Mouse (Mus musculus): Measurements from ENCODE around the gene Lrrc61. TPM values are rescaled to one million over a fixed set of nuclear protein-coding genes. Genes with fewer than 3 reads are reported as not detected.

The Lrrc61 gene
- polyA plus RNA-seq, 1 experiment from 2014 or later: 8.2 TPM

DNA sequence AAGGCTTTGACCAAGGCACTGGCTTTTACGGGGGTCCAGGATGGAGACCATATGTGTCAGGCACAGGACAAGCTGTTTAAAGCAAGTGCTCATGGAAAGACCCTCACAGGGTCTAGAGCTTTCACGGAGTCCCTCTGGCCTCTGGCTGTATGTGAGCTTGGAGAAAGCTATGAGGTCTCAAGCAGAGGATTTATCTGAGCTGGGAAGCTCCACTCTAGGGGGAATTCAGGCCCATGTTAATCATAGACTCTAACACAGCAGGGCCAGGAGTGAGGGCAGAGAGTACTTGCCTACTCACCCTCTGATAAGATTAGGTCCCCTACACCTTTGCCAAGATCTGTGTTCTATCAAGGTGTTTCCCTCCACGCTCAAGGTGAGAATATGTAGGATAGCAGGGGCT is 12.0 kb upstream of the Lrrc61 start:
- Histone ChIP-seq H3K9me3 (replicated peaks; ENCODE audit: control insufficient read depth, low read length) (no peaks in the 10 kb centered on the region), H3K27ac (ENCODE audit: low read length) (no peak overlapping the region), H3K36me3 (ENCODE audit: control insufficient read depth, insufficient read depth) (no peaks in the 10 kb centered on the region), H3K4me2 (ENCODE audit: low read depth, low read length) (no peak overlapping the region), H3K4me1 (ENCODE audit: control insufficient read depth, insufficient read depth, low read length) (no peaks in the 10 kb centered on the region), H3K9ac (ENCODE audit: low read length) (no peak overlapping the region), H3K27me3 (ENCODE audit: control insufficient read depth, insufficient read depth, low read length) (0 out of 2 replicates have a peak, but pooled peaks cover 2% of the 10 kb centered on the region), H3K4me3 (ENCODE audit: low read length) (no peak overlapping the region)
- 78% methylated on average over 3 of the region's 3 CpGs for WGBS
- no peak for ATAC-seq (replicated peaks; ENCODE audit: extremely low read depth, insufficient read depth, low FRiP score)

DNA sequence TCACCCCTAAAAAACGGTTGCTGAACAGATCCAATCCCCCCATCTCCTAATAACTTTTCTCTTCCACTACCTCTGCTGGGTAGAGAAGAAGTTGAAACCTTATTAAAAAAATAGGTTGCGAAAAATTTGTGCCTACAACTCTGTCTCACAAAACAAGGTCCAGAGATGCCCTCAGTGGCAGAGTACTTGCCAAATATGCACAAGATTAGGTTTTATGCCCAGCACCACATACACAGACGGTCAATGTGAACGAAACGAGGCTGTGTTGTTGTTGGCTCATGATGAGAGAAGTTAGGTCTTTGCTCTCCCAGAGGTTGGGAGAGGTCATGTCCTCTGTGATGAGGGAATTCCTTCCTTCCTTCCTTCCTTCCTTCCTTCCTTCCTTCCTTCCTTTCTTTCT is 9.3 kb upstream of the Lrrc61 start:
- Histone ChIP-seq H3K4me3 (ENCODE audit: low read length) (no peak overlapping the region), H3K27me3 (ENCODE audit: control insufficient read depth, insufficient read depth, low read length) (0 out of 2 replicates have a peak, but pooled peaks cover 2% of the 10 kb centered on the region), H3K9me3 (replicated peaks; ENCODE audit: control insufficient read depth, low read length) (no peaks in the 10 kb centered on the region), H3K4me1 (ENCODE audit: control insufficient read depth, insufficient read depth, low read length) (no peaks in the 10 kb centered on the region), H3K4me2 (ENCODE audit: low read depth, low read length) (no peak overlapping the region), H3K9ac (ENCODE audit: low read length) (no peak overlapping the region), H3K27ac (ENCODE audit: low read length) (no peak overlapping the region), H3K36me3 (ENCODE audit: control insufficient read depth, insufficient read depth) (no peaks in the 10 kb centered on the region)
- no peak for ATAC-seq (replicated peaks; ENCODE audit: extremely low read depth, insufficient read depth, low FRiP score)
- 57% methylated on average over 5 of the region's 5 CpGs for WGBS

DNA sequence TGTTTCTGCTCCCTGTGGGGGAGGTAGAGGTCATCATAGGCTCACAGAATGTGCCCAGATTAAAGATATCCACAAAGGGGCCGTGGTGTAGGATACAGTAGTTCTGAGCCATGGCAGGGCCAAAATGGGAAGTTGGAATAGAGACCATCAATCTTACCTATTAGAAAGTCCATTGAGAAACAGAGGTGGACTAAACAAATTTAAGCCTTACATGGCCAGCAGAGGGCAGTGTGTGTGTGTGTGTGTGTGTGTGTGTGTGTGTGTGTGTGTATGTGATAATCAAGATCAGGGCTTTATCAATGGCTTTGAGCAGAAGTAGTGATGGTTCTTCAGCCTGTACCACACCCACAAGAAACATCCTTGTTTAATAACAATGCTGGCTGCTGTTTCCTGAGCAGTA is 8.3 kb upstream of the Lrrc61 start:
- Histone ChIP-seq H3K4me2 (ENCODE audit: low read depth, low read length) (no peak overlapping the region), H3K4me3 (ENCODE audit: low read length) (no peak overlapping the region), H3K27me3 (ENCODE audit: control insufficient read depth, insufficient read depth, low read length) (0 out of 2 replicates have a peak, but pooled peaks cover 2% of the 10 kb centered on the region), H3K36me3 (ENCODE audit: control insufficient read depth, insufficient read depth) (no peaks in the 10 kb centered on the region), H3K27ac (ENCODE audit: low read length) (no peak overlapping the region), H3K9me3 (replicated peaks; ENCODE audit: control insufficient read depth, low read length) (no peaks in the 10 kb centered on the region), H3K4me1 (ENCODE audit: control insufficient read depth, insufficient read depth, low read length) (no peaks in the 10 kb centered on the region), H3K9ac (ENCODE audit: low read length) (no peak overlapping the region)
- 30% methylated on average over 1 of the region's 1 CpGs for WGBS
- no peak for ATAC-seq (replicated peaks; ENCODE audit: extremely low read depth, insufficient read depth, low FRiP score)

DNA sequence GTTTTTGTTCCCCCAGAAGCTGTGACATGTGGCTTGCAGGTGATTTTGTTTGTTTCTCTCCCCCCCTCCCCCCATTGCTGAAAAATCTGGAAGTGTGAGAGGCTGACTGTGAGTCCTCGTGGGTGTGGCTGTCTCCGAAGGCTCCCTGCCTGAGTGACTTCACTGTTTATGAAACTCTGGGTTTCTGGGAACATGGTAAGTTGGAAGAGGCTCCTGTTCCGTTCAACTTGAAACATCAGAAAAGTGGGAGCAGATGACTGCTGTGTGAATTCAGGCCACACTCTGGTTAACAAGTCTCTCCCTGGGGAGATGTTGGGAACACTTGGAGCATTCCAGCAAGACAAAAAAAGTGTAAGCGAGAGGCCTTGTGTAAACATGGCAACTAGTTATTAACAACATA is 7.7 kb upstream of the Lrrc61 start:
- H3K9me3 ChIP-seq (replicated peaks; ENCODE audit: control insufficient read depth, low read length): no peaks in the 10 kb centered on the region
- no peak overlapping the region for H3K4me3 ChIP-seq (ENCODE audit: low read length)
- H3K27me3 ChIP-seq (ENCODE audit: control insufficient read depth, insufficient read depth, low read length): 0 out of 2 replicates have a peak, but pooled peaks cover 2% of the 10 kb centered on the region
- no peaks in the 10 kb centered on the region for H3K36me3 ChIP-seq (ENCODE audit: control insufficient read depth, insufficient read depth)
- no peak overlapping the region for H3K27ac ChIP-seq (ENCODE audit: low read length)
- WGBS: 53% methylated on average over 4 of the region's 4 CpGs
- no peaks in the 10 kb centered on the region for H3K4me1 ChIP-seq (ENCODE audit: control insufficient read depth, insufficient read depth, low read length)
- no peak for ATAC-seq (replicated peaks; ENCODE audit: extremely low read depth, insufficient read depth, low FRiP score)
- no peak overlapping the region for H3K9ac ChIP-seq (ENCODE audit: low read length)
- no peak overlapping the region for H3K4me2 ChIP-seq (ENCODE audit: low read depth, low read length)

DNA sequence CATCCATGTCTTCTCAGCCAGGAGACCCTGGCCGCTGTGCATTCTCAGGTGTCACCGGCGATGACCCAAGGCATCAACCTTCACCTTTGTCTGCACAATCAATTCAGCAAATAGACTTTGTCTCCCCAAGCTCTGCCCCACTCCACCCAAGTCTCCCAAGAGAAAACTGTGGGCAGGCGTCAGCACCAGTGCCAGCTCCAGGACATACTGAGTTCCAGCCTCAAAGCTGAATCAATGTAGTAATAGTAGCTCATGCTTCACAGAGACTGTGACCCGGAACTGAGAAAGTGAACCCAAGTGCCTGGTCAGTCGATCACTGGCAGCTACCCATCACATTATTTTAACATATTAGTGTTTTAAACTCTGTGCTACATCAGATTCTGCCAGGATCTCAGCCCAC is 6.3 kb upstream of the Lrrc61 start:
- no peak for ATAC-seq (replicated peaks; ENCODE audit: extremely low read depth, insufficient read depth, low FRiP score)
- H3K27ac ChIP-seq (ENCODE audit: low read length): no peak overlapping the region
- no peaks in the 10 kb centered on the region for H3K9me3 ChIP-seq (replicated peaks; ENCODE audit: control insufficient read depth, low read length)
- no peak overlapping the region for H3K4me3 ChIP-seq (ENCODE audit: low read length)
- 81% methylated on average over 6 of the region's 6 CpGs for WGBS
- no peak overlapping the region for H3K9ac ChIP-seq (ENCODE audit: low read length)
- H3K4me1 ChIP-seq (ENCODE audit: control insufficient read depth, insufficient read depth, low read length): no peaks in the 10 kb centered on the region
- 0 out of 2 replicates have a peak, but pooled peaks cover 2% of the 10 kb centered on the region for H3K27me3 ChIP-seq (ENCODE audit: control insufficient read depth, insufficient read depth, low read length)
- H3K4me2 ChIP-seq (ENCODE audit: low read depth, low read length): no peak overlapping the region
- H3K36me3 ChIP-seq (ENCODE audit: control insufficient read depth, insufficient read depth): no peaks in the 10 kb centered on the region

DNA sequence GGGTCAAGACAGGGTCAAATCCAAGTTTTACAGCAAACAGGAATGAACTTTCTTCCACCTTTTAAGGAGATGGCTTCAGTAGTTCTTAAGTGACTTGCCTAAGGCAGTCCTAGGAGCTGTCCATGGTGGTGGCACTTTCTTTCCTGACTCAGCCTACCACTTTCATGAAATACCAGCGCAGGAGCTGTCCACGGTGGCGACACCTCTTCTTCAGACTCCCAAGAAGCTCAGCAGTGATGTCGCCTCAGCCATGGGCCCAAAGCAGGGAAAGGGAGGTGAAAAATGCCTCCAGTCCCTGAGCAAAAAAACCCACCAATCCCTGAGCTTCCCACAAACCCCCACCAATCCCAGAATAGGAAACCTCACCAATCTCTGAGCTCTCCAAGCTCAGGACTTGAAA is 1.7 kb upstream of the Lrrc61 start:
- Histone ChIP-seq H3K36me3 (ENCODE audit: control insufficient read depth, insufficient read depth) (peaks cover 5% of the 10 kb centered on the region; the same call in 1 of the 2 replicates), H3K27ac (ENCODE audit: low read length) (no peak overlapping the region), H3K9me3 (replicated peaks; ENCODE audit: control insufficient read depth, low read length) (no peaks in the 10 kb centered on the region), H3K4me2 (ENCODE audit: low read depth, low read length) (no peak overlapping the region), H3K27me3 (ENCODE audit: control insufficient read depth, insufficient read depth, low read length) (no peaks in the 10 kb centered on the region), H3K4me1 (ENCODE audit: control insufficient read depth, insufficient read depth, low read length) (peaks cover 9% of the 10 kb centered on the region), H3K9ac (ENCODE audit: low read length) (no peak overlapping the region), H3K4me3 (ENCODE audit: low read length) (no peak overlapping the region)
- ATAC-seq (replicated peaks; ENCODE audit: extremely low read depth, insufficient read depth, low FRiP score): no peak
- WGBS: 51% methylated on average over 4 of the region's 4 CpGs

DNA sequence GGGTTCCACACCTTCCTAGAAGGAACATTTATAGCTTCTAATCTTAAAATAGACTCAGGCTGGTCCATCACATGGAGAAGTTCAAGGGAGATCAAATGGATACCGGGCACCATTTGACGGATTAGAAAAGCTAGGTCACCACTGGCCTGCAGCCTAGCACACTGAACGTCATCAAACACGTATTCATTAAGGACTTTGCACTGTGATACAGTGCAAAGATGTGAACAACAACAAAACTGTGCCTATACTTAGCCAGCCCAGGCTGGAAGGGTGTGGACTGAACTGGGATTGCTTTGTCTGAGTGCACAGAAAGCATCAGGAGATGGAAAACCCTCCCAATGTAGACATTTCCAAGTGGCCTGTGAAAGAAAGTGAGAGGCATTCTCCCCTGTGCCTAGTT is 777 bp upstream of the Lrrc61 start:
- H3K4me1 ChIP-seq (ENCODE audit: control insufficient read depth, insufficient read depth, low read length): peaks cover 9% of the 10 kb centered on the region
- no peaks in the 10 kb centered on the region for H3K27me3 ChIP-seq (ENCODE audit: control insufficient read depth, insufficient read depth, low read length)
- no peaks in the 10 kb centered on the region for H3K9me3 ChIP-seq (replicated peaks; ENCODE audit: control insufficient read depth, low read length)
- H3K36me3 ChIP-seq (ENCODE audit: control insufficient read depth, insufficient read depth): peaks cover 5% of the 10 kb centered on the region; the same call in 1 of the 2 replicates
- H3K4me2 ChIP-seq (ENCODE audit: low read depth, low read length): peak overlapping the region; percentile 79
- H3K9ac ChIP-seq (ENCODE audit: low read length): peak overlapping the region; percentile 77
- peak overlapping the region; percentile 66 for H3K4me3 ChIP-seq (ENCODE audit: low read length)
- 69% methylated on average over 4 of the region's 4 CpGs for WGBS
- H3K27ac ChIP-seq (ENCODE audit: low read length): peak overlapping the region; percentile 98
- ATAC-seq (replicated peaks; ENCODE audit: extremely low read depth, insufficient read depth, low FRiP score): no peak

DNA sequence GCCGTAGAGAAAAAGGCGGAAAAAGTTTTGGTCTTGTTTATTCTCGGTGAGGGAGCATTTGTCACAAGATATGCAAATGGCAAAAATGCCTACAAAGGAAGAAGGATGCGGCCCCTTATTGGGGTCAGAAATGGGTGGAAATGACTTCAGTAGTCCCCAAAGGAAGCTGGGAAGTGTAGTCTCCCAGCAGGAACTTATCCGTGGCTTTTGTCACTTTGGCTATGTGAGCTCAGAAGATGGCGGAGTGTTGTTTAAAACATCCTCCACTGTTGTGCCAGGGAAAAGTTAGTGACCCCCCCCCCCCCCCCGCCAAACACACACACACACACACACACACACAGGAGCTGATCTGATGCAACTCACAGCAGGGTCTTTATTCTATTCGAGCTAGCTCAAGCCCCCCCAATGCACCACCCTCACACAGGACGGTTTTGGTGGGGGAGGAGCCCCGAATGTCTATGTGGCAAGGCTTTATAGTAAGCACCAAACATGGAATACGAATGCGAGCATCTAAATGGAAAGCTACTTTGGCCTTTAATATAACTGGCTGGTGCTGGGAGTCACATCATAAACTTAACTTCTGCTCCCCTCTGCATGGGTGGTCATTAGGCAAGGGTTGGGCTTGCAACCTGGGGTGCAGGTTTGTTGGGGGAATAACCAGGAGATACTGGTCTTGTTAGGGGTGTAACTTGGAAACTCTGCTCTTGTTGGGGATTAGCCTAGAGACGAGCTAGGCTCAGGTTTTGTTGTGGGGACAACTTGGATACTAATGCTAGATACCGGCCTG is 701 bp downstream of the Lrrc61 start:
- peak; percentile 83 for ATAC-seq (replicated peaks; ENCODE audit: extremely low read depth, insufficient read depth, low FRiP score)
- peak overlapping the region; percentile 79 for H3K4me2 ChIP-seq (ENCODE audit: low read depth, low read length)
- 32% methylated on average over 13 of the region's 14 CpGs for WGBS

DNA sequence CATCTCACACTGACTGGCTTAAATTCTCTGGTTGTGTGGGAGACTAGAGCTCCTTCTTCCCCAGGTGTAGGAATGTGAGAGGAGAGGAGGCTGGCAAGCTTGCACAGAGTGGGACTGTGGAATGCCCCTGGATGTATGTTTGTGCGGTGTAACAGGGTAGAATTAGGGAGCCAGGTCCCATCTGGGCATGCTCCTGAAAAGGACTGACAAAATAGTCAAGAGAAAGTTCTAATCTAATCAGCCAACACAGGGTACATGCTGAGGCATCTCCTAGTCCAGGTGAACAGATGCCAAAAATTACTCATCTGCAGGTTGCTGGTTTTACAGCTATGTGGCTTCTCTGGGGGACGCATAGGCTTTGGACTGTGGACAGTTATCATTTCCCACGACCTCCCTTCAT is 1.4 kb downstream of the Lrrc61 start:
- 91% methylated on average over 3 of the region's 3 CpGs for WGBS
- H3K27ac ChIP-seq (ENCODE audit: low read length): no peak overlapping the region; the same call in 1 of the 2 replicates

More for the DNA sequence above, 701 bp downstream of the Lrrc61 start:
- H3K27me3 ChIP-seq (ENCODE audit: control insufficient read depth, insufficient read depth, low read length): no peaks in the 10 kb centered on the region
- H3K4me3 ChIP-seq (ENCODE audit: low read length): peak overlapping the region; percentile 66
- peaks cover 5% of the 10 kb centered on the region; the same call in 1 of the 2 replicates for H3K36me3 ChIP-seq (ENCODE audit: control insufficient read depth, insufficient read depth)
- peak overlapping the region; percentile 98 for H3K27ac ChIP-seq (ENCODE audit: low read length)
- H3K9ac ChIP-seq (ENCODE audit: low read length): peak overlapping the region; percentile 77
- no peaks in the 10 kb centered on the region for H3K9me3 ChIP-seq (replicated peaks; ENCODE audit: control insufficient read depth, low read length)
- peaks cover 9% of the 10 kb centered on the region for H3K4me1 ChIP-seq (ENCODE audit: control insufficient read depth, insufficient read depth, low read length)

More for the DNA sequence above, 1.4 kb downstream of the Lrrc61 start:
- Histone ChIP-seq H3K9ac (ENCODE audit: low read length) (no peak overlapping the region), H3K4me3 (ENCODE audit: low read length) (no peak overlapping the region), H3K4me2 (ENCODE audit: low read depth, low read length) (no peak overlapping the region; the same call in 1 of the 2 replicates), H3K9me3 (replicated peaks; ENCODE audit: control insufficient read depth, low read length) (no peaks in the 10 kb centered on the region), H3K36me3 (ENCODE audit: control insufficient read depth, insufficient read depth) (peaks cover 5% of the 10 kb centered on the region; the same call in 1 of the 2 replicates), H3K4me1 (ENCODE audit: control insufficient read depth, insufficient read depth, low read length) (peaks cover 9% of the 10 kb centered on the region), H3K27me3 (ENCODE audit: control insufficient read depth, insufficient read depth, low read length) (no peaks in the 10 kb centered on the region)
- no peak for ATAC-seq (replicated peaks; ENCODE audit: extremely low read depth, insufficient read depth, low FRiP score)

All from heart, embryonic 16.5 days (tissue).